Mouse (Mus musculus): ENCODE results near the gene Il23a. TPM values are rescaled to one million over a fixed set of nuclear protein-coding genes. Genes with fewer than 3 reads are reported as not detected.

The Il23a gene
- total RNA-seq (2023), result not detected

GRCm38 (mm10) chr10:128298702-128299171, at the start of gene Il23a:
Gene Il23a, minus strand, starts transcription at chr10:128298752.

GRCm38 (mm10) chr10:128337306-128338181, 39.0 kb upstream of the Il23a start, which contains the start of gene Cs:
Gene Cs, plus strand, starts transcription at chr10:128337734.

GRCm38 (mm10) chr10:128322141-128323108, 23.9 kb upstream of the Il23a start, which contains the start of gene Cnpy2:
Gene Cnpy2, plus strand, starts transcription at chr10:128322459.

GRCm38 (mm10) chr10:128303126-128304021, 4.8 kb upstream of the Il23a start, which contains the start of gene Pan2:
Gene Pan2, plus strand, starts transcription at chr10:128303335.

GRCm38 (mm10) chr10:128270287-128270841, 28.2 kb downstream of the Il23a start, which contains the start of gene Stat2:
Gene Stat2, plus strand, starts transcription at chr10:128270559.

GRCm38 (mm10) chr10:128268371-128268770, 30.2 kb downstream of the Il23a start, which contains the start of gene Apof:
Gene Apof, plus strand, starts transcription at chr10:128268671.

GRCm38 (mm10) chr10:128253677-128254255, 44.8 kb downstream of the Il23a start, which contains the start of gene Apon:
Gene Apon, plus strand, starts transcription at chr10:128254096.

Other genes with a start within 250 kb of the Il23a start
- gene Ptges3, start 239.8 kb downstream of the Il23a start, total RNA-seq (2023), result 10 to 100 TPM; 69.1 to 74.1 TPM
- gene Atp5b, start 215.5 kb downstream of the Il23a start, total RNA-seq (2023), result 100 to 1,000 TPM; 509 to 578 TPM
- 10 to 100 TPM; 81.5 to 91.8 TPM for gene Baz2a, start 207.2 kb downstream of the Il23a start, total RNA-seq (2023)
- 10 to 100 TPM; 10.7 to 11.5 TPM for gene Rbms2, start 118.5 kb downstream of the Il23a start, total RNA-seq (2023)
- 1 to 10 TPM; 1.0 to 1.6 TPM for gene Gls2, start 104.3 kb downstream of the Il23a start, total RNA-seq (2023)
- gene Spryd4, start 86.9 kb downstream of the Il23a start, total RNA-seq (2023), result 1 to 10 TPM; 4.2 to 6.3 TPM
- under 1 TPM in 1 of 2 experiments, not detected in 1; 0.15 TPM for gene Mip, start 72.9 kb downstream of the Il23a start, total RNA-seq (2023)
- 10 to 100 TPM; 29.4 to 41.0 TPM for gene Timeless, start 66.7 kb downstream of the Il23a start, total RNA-seq (2023)
- under 1 TPM in 1 of 2 experiments, not detected in 1; 0.46 TPM for gene Apon, start 44.7 kb downstream of the Il23a start, total RNA-seq (2023)
- gene Apof, start 30.1 kb downstream of the Il23a start, total RNA-seq (2023), result not detected
- gene Stat2, start 28.2 kb downstream of the Il23a start, total RNA-seq (2023), result 10 to 100 TPM; 36.7 to 45.1 TPM
- 10 to 100 TPM; 30.3 to 33.9 TPM for gene Pan2, start 4.6 kb upstream of the Il23a start, total RNA-seq (2023)
- gene Cnpy2, start 23.7 kb upstream of the Il23a start, total RNA-seq (2023), result 10 to 100 TPM; 34.4 to 34.6 TPM
- gene Cs, start 39.0 kb upstream of the Il23a start, total RNA-seq (2023), result 100 to 1,000 TPM; 101 to 107 TPM
- 10 to 100 TPM; 15.7 to 16.2 TPM for gene Coq10a, start 70.2 kb upstream of the Il23a start, total RNA-seq (2023)
- 10 to 100 TPM; 39.9 to 40.3 TPM for gene Ankrd52, start 78.4 kb upstream of the Il23a start, total RNA-seq (2023)
- not detected for gene Slc39a5, start 102.5 kb upstream of the Il23a start, total RNA-seq (2023)
- gene Nabp2, start 112.7 kb upstream of the Il23a start, total RNA-seq (2023), result 10 to 100 TPM; 36.2 to 39.9 TPM
- gene Rnf41, start 112.9 kb upstream of the Il23a start, total RNA-seq (2023), result 10 to 100 TPM; 34.9 to 38.0 TPM
- 10 to 100 TPM; 94.8 to 95.9 TPM for gene Smarcc2, start 160.5 kb upstream of the Il23a start, total RNA-seq (2023)
- 1,000 to 10,000 TPM; 1,082 to 1,094 TPM for gene Myl6, start 195.4 kb upstream of the Il23a start, total RNA-seq (2023)
- gene Myl6b, start 199.9 kb upstream of the Il23a start, total RNA-seq (2023), result 1 to 10 TPM; 2.3 to 2.7 TPM
- 100 to 1,000 TPM; 141 to 160 TPM for gene Esyt1, start 227.1 kb upstream of the Il23a start, total RNA-seq (2023)
- gene Zc3h10, start 249.0 kb upstream of the Il23a start, total RNA-seq (2023), result 10 to 100 TPM; 25.3 to 27.3 TPM